Mouse (Mus musculus) megakaryocyte, adult 5-6 weeks (primary cell): ENCODE results near the gene Pla1a. TPM values are rescaled to one million over a fixed set of nuclear protein-coding genes. Genes with fewer than 3 reads are reported as not detected.

Experiments used
- ATAC-seq: 2 replicates; pipeline ENCODE4 v1.8.0; 2016; ENCODE audit warnings: mild to moderate bottlenecking, inconsistent platforms; ENCODE audit not compliant: poor library complexity, severe bottlenecking
- total RNA-seq, 2 experiments: library from RNA; stranded (forward) in 1 of 2; stranded (reverse) in 1 of 2; fragments of 153-499, 151-499 nt in 1 of 2; fragments of 221-1000, 200-1000 nt in 1 of 2; gene quantifications; 2 replicates each; pipeline versions ENCODE4 v1.2.3 to v1.2.4; 2015 to 2017

Pla1a gene
- total RNA-seq, 2 experiments from 2014 or later, result 0.38 TPM; not detected in 1

DNA sequence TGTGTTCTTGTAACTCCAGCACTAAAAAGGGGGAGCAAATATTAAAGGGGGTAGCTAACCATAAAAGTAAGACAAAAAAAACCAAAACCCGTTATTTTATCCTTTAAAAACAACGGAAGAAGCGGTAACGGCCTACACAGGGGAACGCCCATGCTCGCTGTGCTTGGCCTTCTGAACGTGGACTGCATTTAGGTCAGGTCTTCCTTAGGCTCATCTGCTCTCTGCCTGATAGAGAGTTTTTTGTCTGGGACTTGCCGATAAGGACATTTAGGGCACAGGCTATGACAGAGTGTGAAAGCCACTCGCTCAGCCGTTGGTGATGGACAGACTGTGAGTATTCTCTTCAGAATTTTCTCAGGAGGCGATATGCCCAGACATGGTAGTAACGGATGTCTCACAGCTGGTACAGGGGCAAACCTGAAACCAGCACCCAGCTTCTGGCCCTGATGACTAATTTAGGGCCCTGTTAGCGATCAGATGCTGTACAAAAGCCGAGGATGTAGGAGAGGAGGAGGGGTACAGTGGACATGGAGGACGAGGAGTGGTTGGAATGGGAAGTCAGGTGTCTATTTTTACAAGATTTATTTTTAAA lies 61.1 kb downstream of the Pla1a start:
- no peak for ATAC-seq

DNA sequence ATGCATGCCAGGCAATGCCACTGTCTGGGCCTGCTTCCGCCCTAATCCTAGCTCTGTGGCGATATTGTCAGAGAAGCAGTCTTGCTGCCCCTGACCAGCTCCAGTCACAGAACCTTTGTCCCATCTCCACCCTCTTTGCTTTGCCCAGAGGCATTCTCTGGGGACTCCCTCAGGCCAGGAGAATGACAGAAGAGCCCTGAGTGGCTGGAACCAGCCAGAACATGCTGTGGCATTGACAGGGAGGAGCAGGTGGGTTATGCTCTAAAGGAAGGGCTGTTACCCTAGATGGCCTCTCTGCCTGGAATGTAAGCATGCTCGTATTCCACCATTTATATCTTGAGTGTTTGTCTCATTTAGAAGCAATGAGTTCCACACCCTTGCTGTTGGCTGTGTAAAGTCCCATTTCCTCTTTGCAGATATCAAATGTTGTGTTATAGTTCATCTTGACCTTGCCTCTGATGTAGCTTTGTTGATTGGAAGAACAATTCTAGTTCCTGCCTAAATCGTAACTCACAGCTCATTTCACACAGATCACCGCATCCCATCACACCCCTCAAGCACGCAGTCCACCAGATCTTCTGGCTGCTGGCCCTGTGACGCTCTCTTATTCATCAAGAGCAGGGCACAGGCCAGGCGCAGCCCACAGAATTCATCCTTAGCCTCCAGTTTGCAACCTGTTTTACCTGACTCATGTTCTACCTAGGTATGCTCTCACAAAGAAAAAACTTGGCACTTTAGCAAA lies 62.1 kb downstream of the Pla1a start:
- no peak for ATAC-seq

DNA sequence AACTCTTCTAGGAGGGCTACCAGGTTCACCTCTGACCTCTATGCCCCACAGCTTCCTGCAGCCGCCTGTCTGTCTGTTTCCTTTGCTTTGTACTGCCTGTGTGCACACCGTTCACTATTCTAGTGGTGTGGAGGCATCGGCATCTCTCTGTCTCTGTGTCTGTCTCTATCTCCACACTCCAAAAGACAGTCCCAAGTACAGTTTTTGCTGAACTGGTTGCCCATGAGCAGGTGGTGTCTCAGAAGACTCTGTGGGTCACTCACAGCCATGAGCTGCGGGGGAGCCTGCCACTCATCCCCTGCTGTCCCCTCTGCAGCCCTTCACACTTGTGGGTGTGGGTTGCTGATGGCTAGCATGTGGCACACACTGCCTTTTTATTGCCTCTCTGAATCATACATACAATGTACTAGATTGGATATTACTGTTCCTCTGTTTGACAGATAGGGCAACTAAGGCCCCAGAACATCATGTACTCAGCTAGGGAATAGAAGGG lies 62.9 kb downstream of the Pla1a start:
- no peak for ATAC-seq

DNA sequence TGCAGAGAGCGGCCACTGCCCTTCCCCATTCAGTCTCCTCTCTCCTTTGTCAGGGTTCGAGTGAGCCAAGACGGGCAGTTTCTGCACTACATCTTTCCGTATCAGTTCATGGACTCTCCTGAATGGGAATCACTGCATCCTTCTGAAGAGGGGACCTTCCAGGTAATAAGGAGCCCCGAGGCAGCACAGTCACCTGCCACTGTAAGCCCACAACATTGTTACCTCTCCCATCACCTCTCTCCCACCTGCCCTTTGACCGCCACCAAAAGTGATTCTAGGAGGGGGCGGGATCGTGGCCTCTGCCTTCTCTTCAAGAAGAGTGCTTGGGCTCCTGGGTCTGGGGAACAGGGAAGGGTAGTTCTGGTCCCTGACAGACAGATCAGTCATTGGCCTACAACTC lies 63.5 kb downstream of the Pla1a start:
- no peak for ATAC-seq

DNA sequence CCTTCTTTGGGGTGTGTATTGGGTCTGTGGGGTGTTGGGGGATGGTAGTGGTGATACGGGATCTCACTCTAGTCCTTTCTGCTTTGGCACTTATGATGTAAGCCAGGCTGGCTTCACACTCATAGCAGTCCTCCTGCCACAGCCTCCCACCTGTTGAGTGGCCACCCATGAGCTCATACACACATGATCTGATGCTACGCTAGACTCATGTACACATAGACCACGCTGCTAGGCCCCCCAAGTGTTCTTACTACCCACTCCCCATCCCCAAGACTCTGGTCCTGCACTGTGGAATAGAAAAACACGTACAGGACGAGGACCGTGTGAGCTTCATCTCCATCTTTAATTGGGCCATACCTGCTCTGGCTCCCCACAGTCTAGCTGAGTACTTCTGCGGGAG lies 63.9 kb downstream of the Pla1a start:
- no peak for ATAC-seq

DNA sequence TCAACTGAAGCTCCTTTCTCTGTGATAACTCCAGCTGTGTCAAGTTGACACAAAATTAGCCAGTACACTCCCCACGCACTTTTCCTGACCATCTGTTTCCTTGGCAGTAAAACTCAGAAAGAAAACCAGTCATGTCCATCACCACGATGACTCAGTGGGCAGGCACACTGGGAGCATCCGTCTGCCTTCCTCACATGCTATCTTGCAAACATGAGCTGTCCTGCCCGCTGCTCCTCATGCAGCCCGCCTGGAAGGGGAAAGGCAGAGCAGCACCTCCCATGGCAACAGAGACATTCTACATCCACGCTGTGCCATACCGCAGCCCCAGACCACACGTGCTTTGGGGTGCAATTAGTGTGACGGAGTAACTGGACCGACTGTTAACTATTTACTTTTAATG lies 64.6 kb downstream of the Pla1a start:
- no peak for ATAC-seq

DNA sequence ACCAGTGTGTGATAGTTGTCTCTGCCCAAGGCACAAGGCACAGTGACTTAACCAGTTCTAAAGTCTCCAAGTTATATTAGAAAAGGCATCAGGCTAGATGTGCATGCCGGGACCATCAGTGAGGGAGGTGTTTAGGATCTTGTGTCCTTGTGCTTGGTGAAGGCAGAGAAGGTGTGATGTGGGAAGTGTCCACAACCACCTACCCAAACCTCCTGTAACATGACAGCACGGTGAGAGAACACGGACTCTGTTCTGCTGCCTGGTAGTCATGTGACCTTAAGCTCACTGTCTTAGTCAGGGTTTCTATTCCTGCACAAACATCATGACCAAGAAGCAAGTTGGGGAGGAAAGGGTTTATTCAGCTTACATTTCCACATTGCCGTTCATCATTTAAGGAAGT lies 66.7 kb downstream of the Pla1a start:
- no peak for ATAC-seq

DNA sequence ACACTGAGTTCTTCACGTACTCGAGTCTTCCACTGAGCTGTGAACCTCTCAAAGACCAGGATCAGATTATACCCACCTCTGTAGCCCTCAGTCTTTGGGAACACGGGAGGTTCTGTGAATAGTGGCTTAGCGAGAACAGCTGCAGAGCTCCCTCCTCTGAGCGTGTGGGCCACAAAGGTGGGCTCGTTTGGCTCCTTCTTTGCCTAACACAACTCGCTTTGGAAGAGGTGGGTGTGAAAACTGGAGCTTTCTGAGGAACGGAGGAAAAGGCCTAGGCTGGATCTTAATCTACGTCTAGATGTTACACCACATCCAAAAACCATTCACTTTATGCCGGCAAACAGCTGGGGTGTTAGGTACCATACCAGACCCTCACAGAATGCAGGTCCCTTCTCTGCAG lies 67.6 kb downstream of the Pla1a start:
- ATAC-seq, result no peak

DNA sequence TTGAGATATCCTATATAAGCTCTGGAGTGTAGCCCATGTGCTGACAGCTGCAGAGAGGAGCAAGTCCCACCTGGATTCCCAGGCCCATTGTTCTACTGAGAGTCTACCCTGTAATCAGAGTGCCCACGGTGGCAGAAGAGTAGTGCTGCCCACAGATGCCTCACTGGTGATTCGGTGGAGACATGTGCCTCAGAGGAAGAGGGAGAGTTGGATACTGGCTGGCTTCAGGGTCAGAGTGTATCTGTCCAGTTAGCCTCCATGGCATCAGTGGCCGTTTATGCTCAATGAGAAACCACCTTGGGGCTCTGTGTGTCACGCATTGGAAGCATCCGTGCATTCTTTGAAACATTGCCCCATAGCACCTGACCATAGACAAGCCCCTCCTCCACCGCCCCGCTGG lies 69.3 kb downstream of the Pla1a start:
- no peak for ATAC-seq

DNA sequence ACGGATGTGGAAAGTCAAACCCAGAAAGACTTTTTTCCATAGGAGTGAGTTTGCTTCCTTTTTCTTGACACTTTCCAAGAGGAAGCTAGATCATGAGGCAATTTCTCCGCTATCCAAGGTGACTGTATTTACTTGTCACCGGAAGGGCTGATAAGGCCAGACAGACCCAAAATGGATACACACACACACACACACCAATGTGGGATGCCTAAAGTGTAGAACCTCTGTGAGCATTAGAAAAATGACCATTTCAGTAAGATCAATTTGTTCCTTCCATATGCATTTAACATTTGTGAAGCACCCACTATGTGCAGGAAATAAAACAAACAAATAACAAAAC lies 69.7 kb downstream of the Pla1a start:
- ATAC-seq, result no peak

DNA sequence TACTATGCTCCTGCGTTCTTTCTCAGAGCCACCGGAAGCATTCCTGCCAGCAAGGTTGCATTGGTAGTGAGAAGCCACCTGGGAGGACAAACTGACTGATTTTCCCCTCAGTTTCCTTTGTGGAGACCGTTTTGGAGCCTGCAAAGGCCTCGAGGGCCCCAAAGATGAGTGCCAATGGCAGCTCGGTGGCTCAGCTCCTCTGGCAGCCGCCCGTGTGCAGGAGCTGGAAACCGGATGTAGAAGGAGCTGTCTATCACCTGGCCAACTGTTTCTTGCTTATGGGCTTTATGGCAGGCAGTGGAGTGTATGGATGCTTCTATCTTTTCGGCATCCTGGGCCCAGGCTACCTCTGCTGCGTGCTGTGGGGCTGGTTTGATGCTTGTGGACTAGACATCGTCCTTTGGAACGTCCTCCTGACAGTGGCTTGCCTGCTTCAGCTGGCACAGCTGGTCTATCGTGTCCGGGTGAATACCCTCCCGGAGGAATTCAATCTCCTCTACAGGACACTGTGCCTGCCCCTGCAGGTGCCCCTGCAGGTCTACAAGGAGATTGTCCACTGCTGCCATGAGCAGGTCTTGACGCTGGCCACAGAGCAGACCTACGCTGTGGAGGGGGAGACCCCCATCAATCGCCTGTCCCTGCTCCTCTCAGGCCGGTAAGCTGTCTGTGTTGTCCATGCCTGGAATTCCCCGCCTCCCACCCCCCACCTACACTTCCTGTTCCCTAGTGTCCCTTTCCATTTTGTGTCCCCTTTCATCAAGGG lies 70.3 kb downstream of the Pla1a start:
- ATAC-seq, result no peak

DNA sequence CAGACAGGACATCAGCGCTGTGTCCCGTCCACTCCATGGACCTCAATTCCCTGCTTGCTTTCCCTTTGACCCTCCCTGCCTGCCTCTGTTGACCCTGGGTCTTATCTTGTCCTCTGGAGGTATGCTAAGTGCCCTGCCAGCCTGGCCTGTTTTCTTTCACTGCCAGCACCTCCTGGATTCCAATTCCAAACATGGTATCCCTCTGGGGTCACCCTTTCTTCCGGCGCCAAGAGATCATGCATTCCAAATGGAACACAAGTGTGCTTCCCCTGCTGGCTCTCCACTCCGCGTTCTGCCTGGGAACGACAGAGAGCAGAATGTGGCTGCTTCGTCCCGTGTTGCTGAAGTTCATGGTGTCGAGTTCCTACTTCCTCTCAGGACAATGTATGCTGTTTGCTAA lies 71.0 kb downstream of the Pla1a start, which contains the start of gene Popdc2:
TSS of gene Popdc2 (plus strand) at position 277 of the 400 bp plus-strand sequence.
- no peak for ATAC-seq

DNA sequence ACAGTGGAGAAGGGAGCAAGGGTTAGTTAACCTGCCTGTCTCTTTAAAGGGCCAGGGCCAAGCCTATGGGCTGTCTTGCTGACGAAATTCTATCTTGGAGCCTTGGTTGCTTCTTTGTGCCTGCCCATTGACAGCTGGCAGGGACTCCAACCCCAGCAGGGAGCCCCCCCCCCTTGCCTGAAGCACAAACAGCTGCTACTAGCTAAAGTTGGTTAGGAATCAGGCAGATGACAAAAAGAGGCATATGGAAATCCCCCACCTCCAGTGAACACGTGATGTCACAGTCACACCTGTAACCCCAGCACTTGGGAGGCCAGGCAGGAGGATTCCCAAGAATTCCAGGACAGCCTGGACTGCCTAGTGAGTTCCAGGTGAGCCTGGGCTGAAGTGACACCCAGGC lies 72.6 kb downstream of the Pla1a start:
- no peak for ATAC-seq

DNA sequence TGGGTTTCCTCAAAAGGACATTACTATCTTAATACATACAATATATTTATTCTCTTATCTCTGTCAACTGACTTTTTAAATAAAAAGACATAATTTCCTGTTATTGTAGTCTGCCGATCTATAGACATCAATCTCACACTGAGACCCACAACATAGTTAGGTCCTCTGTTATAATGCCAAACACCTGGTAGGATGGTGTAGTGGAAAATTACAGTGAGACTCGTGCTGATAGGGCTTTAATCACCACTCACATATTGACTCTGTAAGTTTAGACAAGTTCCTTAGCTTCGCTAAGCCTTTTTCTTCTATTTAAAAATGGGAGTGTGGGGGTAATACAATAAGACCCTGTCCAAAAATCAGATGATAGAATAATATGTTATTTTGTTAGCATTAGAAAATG lies 73.1 kb downstream of the Pla1a start:
- ATAC-seq, result no peak

DNA sequence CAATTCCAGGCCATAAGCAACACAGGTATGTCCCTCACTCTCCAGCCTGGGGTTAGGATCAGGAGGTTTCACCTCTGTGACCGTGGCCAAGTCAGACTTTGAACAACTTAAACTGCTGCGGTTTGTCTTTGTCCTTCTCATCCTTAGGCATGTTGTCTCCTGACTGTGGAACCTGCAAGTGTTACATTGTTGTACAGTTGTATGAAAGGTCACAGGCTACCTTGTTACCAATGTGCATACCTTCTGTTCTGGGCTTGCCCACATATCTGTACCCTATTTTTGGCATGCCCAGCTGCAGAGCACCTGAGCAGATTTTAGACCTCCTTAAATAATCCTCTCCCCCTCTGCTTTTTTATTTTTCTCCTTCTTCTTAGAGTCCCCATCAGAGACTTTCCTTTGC lies 73.7 kb downstream of the Pla1a start:
- ATAC-seq, result no peak

DNA sequence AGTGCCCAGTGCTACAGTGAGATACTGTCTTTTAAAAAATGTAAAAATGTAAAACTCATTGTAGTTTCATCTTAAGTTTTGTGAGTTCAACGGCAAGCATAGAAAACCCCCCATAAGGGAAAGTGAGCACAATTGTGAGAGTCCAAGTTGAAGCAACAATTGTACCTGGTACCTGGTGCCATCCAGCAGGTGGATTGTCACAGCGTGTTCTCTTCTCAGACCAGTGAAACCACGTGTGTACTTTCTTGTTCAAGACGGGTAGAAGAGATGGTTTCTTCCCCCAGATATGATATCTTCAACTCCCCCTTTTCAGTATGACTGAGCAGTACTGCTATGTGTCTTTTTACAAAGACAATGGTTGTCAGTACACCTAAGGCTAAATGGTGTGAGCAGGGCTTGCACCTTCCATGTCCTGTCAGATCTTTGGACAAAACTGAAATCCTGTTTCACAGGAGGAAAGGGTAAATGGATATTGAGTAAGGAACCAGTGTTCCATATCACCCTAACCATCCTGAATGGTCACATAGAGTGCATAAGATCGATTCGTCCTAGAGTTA lies 74.6 kb downstream of the Pla1a start:
- ATAC-seq, result no peak

DNA sequence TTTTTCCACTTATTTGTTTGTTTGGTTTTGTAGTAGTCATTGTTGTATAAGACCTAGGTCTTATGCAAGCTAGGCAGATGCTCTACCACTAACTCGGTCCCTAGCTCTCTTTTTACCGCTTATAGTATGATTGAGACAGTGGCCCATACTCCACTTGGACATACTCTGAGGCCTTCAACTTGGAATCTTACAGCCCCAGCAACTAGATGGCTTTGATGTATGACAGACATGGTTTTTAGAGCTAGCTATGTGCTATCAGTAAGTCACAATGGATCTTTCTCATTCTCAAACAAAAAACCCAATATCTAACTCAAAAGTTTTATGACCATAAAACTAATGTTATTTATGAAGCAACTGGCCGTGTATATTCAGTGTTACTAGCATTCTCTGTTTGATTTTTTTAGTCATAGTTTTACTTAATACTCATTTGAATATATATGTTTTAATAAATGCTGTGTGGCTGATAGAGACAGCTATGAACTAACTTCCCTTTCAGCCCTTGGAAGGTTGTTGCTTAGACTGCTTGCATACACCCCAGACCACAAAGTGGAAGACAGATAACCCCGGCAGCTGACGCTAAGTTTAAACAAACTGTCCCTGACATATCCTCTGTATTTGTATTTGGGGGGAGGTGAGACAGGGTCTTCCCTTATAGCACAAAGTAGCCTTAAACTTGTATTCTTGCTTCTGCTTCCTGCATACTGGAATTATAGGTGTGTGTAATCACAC lies 78.6 kb downstream of the Pla1a start:
- no peak; the same call in 1 of the 2 replicates for ATAC-seq

DNA sequence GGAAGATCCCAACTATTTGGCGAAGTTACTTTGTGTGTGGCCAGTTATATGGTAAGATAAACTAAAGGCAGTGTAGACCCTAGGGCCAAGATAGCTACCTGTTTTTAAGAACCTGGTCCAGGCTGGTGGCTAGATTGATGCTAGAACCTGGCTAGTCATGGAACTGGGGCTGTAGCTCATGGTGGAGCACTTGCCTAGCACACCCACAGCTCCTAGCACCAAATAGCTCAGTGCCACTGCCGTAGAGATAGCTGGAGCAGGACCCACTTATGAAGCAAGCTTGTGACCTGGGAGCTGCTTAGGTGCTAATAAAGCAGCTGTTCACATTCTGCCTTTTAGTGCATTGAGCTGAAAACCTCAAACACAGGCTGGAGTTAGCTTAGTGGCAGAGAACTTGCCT lies 79.3 kb downstream of the Pla1a start:
- peak; percentile 58 for ATAC-seq

DNA sequence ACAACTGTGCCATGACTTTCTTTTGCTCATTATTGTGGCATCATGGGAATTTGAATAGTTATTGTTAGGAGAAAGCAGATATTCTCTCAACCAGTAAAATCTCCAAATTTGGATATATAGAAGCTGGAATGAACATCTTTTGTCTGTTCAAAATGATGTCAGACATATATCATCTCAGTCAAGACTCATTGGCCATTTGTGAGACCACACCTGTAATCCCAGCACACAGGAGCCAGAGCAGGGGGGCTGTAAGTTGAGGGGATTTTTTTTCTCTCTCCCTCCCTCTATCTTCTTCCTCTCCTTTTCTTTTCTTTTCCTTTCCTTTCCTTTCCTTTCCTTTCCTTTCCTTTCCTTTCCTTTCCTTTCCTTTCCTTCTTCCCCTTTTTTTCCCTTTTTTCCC lies 80.1 kb downstream of the Pla1a start:
- ATAC-seq, result no peak

DNA sequence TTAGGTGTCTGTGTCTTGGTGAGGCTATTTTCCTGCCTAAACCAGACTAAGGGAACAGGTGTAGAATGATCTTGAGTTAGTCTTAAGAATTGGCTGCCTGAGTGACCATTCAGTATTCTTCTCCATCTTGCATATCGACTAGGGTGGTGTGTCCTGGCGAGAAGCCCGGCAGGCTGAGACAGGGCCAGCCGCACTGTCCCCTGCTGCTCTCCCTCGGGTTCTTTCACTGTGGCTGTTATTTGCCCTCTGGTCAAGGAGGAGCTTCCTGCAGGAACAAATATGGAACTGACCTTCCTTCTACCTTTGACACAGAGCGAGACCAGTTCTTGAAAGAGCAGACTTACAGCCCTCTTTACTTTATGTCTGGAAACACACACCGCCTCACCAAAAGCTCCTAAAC lies 80.9 kb downstream of the Pla1a start:
- no peak for ATAC-seq

DNA sequence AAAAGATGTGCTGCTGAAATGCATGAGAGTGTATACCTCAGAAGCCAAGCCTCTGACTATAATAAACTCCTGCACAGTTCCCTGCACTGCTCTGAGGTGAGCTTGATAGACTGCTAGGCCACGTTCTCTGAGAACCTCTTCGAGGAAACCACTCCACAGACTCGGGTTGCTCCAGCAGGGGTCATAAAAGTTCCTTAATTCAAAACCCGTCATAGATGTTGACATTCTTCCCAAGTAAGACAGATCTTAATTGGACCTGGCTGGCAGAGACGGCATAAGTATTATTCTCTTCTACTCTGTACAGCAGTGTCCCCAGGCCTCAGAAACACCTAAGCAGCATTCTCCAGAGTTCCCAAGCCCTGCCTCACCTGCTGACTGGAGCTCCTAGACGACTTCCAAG lies 82.0 kb downstream of the Pla1a start:
- ATAC-seq, result no peak
